Mouse (Mus musculus) small intestine, adult 2 months (tissue): ENCODE measurements around the gene Gch1. TPM values are rescaled to one million over a fixed set of nuclear protein-coding genes. Genes with fewer than 3 reads are reported as not detected.
A peak's percentile ranks its signal among the peaks of the same experiment; 100 is the strongest.

Experiments
- H3K27ac ChIP-seq: fragments of 200-500 bp; 2 replicates; pipeline ENCODE4 v1.5.1; 2012; ENCODE audit warnings: low read depth, low read length, control low read depth, inconsistent platforms; ENCODE audit not compliant: insufficient read depth
- H3K27me3 ChIP-seq: fragments of 200-500 bp; 2 replicates; pipeline ENCODE4 v1.6.1; 2012; ENCODE audit warnings: mild to moderate bottlenecking, moderate library complexity, low read length, inconsistent platforms; ENCODE audit not compliant: control insufficient read depth, insufficient read depth
- H3K36me3 ChIP-seq: fragments of 200-500 bp; 2 replicates; pipeline ENCODE4 v1.6.1; 2012; ENCODE audit warnings: mild to moderate bottlenecking, low read length, control low read depth, inconsistent platforms; ENCODE audit not compliant: control insufficient read depth, insufficient read depth
- H3K4me1 ChIP-seq: fragments of 200-500 bp; 2 replicates; pipeline ENCODE4 v1.6.1; 2012; ENCODE audit warnings: low read length, inconsistent platforms, mixed read lengths; ENCODE audit not compliant: control insufficient read depth, insufficient read depth, insufficient read length
- H3K4me3 ChIP-seq: fragments of 200-500 bp; 2 replicates; pipeline ENCODE4 v1.5.1; 2012; ENCODE audit warnings: low read depth, mild to moderate bottlenecking, control low read depth, inconsistent platforms, low read length, moderate library complexity
- CTCF ChIP-seq: fragments of 200-500 bp; IDR thresholded peaks from 2 replicates; pipeline ENCODE4 v1.5.1; 2012; ENCODE audit warnings: low read depth, mild to moderate bottlenecking, control low read depth, inconsistent platforms, low read length, moderate library complexity, mixed read lengths; ENCODE audit not compliant: insufficient replicate concordance, insufficient read length; ENCODE audit errors: extremely low read depth
- POLR2A ChIP-seq: fragments of 200-500 bp; IDR thresholded peaks from 2 replicates; pipeline ENCODE4 v1.6.1; 2012; ENCODE audit warnings: low read depth, mild to moderate bottlenecking, control low read depth, inconsistent platforms, low read length, moderate library complexity
- whole genome bisulfite sequencing: fragments of 180-500 bp; shearing (Covaris S2); methylation state at CpG from one replicate; pipeline ENCODE4 v1.1.7; 2018; 5-methylcytosine and 5-hydroxymethylcytosine counted together
- polyA plus RNA-seq: library from polyadenylated mRNA; depleted of rRNA; stranded (reverse); fragments of >200 nt; gene quantifications from 2 replicates; pipeline ENCODE4 v1.2.3, GENCODE M21; 2012; rRNA removed

Gene Gch1
- polyA plus RNA-seq, 1 experiment = 35.7 TPM

- H3K27me3 ChIP-seq = no peaks in the 10 kb centered on the region
Measured at GRCm38 (mm10) chr14:47107461-47107860, 81.8 kb downstream of the Gch1 start.

GRCm38 (mm10) chr14:47105755-47106154 lies 83.5 kb downstream of the Gch1 start:
- WGBS = 89% methylated on average over 3 of the region's 3 CpGs
- Histone ChIP-seq H3K27ac (no peak overlapping the region), H3K27me3 (no peaks in the 10 kb centered on the region), H3K4me1 (peaks cover 4% of the 10 kb centered on the region; the same call in 1 of the 2 replicates), H3K4me3 (no peak overlapping the region), H3K36me3 (no peaks in the 10 kb centered on the region)
- TF ChIP-seq POLR2A = no peak
- no peak for TF ChIP-seq CTCF

More at GRCm38 (mm10) chr14:47107461-47107860, 81.8 kb downstream of the Gch1 start:
- TF ChIP-seq POLR2A (no peak), CTCF (no peak)
- no peak overlapping the region for H3K27ac ChIP-seq
- 77% methylated on average over 3 of the region's 3 CpGs for WGBS
- H3K4me3 ChIP-seq = no peak overlapping the region
- H3K4me1 ChIP-seq = peaks cover 4% of the 10 kb centered on the region; the same call in 1 of the 2 replicates
- no peaks in the 10 kb centered on the region for H3K36me3 ChIP-seq

- TF ChIP-seq POLR2A = no peak
- no peak for TF ChIP-seq CTCF
- H3K27me3 ChIP-seq = no peaks in the 10 kb centered on the region
- peaks cover 4% of the 10 kb centered on the region; the same call in 1 of the 2 replicates for H3K4me1 ChIP-seq
- no peak overlapping the region; the same call in 1 of the 2 replicates for H3K4me3 ChIP-seq
- H3K27ac ChIP-seq = 0 out of 2 replicates have a peak overlapping the region, but pooled peaks have one; percentile 39
- H3K36me3 ChIP-seq = no peaks in the 10 kb centered on the region
- WGBS = 24% methylated on average over 3 of the region's 3 CpGs
Measured at GRCm38 (mm10) chr14:47105174-47105557, 84.0 kb downstream of the Gch1 start.

- Histone ChIP-seq H3K27ac (peak overlapping the region; percentile 39; the same call in 1 of the 2 replicates), H3K27me3 (no peaks in the 10 kb centered on the region), H3K4me3 (peak overlapping the region; percentile 70), H3K36me3 (no peaks in the 10 kb centered on the region), H3K4me1 (peaks cover 4% of the 10 kb centered on the region; the same call in 1 of the 2 replicates)
- TF ChIP-seq CTCF = no peak
- no peak for TF ChIP-seq POLR2A
- 21% methylated on average over 19 of the region's 19 CpGs for WGBS
Measured at GRCm38 (mm10) chr14:47104246-47105173, 84.7 kb downstream of the Gch1 start.

Other genes starting within 250 kb of the Gch1 start
- 0.69 and 1.3 TPM in 2 replicates for gene Wdhd1, start 87.4 kb upstream of the Gch1 start, polyA plus RNA-seq
- gene Socs4, start 87.5 kb upstream of the Gch1 start, polyA plus RNA-seq = 1.1 and 2.7 TPM in 2 replicates
- 27.2 and 94.6 TPM in 2 replicates for gene Mapk1ip1l, start 108.9 kb upstream of the Gch1 start, polyA plus RNA-seq
- 379 and 1,527 TPM in 2 replicates for gene Lgals3, start 178.3 kb upstream of the Gch1 start, polyA plus RNA-seq
- gene Dlgap5, start 229.0 kb upstream of the Gch1 start, polyA plus RNA-seq = 0.42 and 2.5 TPM in 2 replicates